Mouse (Mus musculus) ES-E14 (cell line): ENCODE results near the gene Cblb. TPM values are rescaled to one million over a fixed set of nuclear protein-coding genes. Genes with fewer than 3 reads are reported as not detected.

Experiments
- DNase-seq: peaks from one replicate; pipeline ENCODE4 v3.0.0-alpha.2; 2013; ENCODE audit warnings: low read depth, low spot score
- H3K27ac ChIP-seq: 2 replicates; pipeline ENCODE4 v1.5.1; 2012; ENCODE audit warnings: low read depth, mild to moderate bottlenecking, low read length, moderate library complexity, mixed read lengths; ENCODE audit not compliant: poor library complexity, insufficient read depth, severe bottlenecking
- H3K36me3 ChIP-seq: 2 replicates; pipeline ENCODE4 v1.6.1; 2012; ENCODE audit warnings: mild to moderate bottlenecking, low read length, moderate library complexity, mixed read lengths; ENCODE audit not compliant: control insufficient read depth, poor library complexity, insufficient read depth, severe bottlenecking
- H3K4me1 ChIP-seq, 2 experiments: fragments of 150-350 bp in 1 of 2; sonication (generic) in 1 of 2; 2 replicates each; pipeline ENCODE4 v1.6.1; 2012; ENCODE audit warnings: low read length in 2 of 2, mild to moderate bottlenecking in 1 of 2, mixed read lengths in 1 of 2; ENCODE audit not compliant: control insufficient read depth in 2 of 2, insufficient read depth in 2 of 2, poor library complexity in 1 of 2
- H3K4me3 ChIP-seq, 2 experiments: fragments of 150-350 bp in 1 of 2; sonication (generic) in 1 of 2; 2 replicates each; pipeline ENCODE4 v1.5.1; 2012; ENCODE audit warnings: low read length in 2 of 2, low read depth in 1 of 2, mild to moderate bottlenecking in 1 of 2, mixed read lengths in 1 of 2; ENCODE audit not compliant: insufficient read depth in 1 of 2, poor library complexity in 1 of 2, severe bottlenecking in 1 of 2
- H3K9ac ChIP-seq: 2 replicates; pipeline ENCODE4 v1.6.1; 2012; ENCODE audit warnings: low read depth, mild to moderate bottlenecking, low read length, mixed read lengths; ENCODE audit not compliant: poor library complexity, insufficient read depth, severe bottlenecking
- H3K9me3 ChIP-seq: fragments of 150-350 bp; sonication (generic); 2 replicates; pipeline ENCODE4 v1.6.1; 2012; ENCODE audit warnings: low read depth, mild to moderate bottlenecking, low read length; ENCODE audit not compliant: control insufficient read depth, insufficient read depth
- CHD2 ChIP-seq: IDR thresholded peaks from 2 replicates; pipeline ENCODE4 v1.6.1; 2014; ENCODE audit warnings: mild to moderate bottlenecking, low read depth, low read length, inconsistent platforms
- HCFC1 ChIP-seq: IDR thresholded peaks from 2 replicates; pipeline ENCODE4 v1.6.1; 2012; ENCODE audit warnings: low read length, inconsistent platforms, borderline replicate concordance; ENCODE audit not compliant: insufficient read depth
- MAFK ChIP-seq: IDR thresholded peaks from 2 replicates; pipeline ENCODE4 v1.6.1; 2014; ENCODE audit warnings: mild to moderate bottlenecking, low read depth, low read length, inconsistent platforms; ENCODE audit not compliant: insufficient read depth
- ZC3H11A ChIP-seq: IDR thresholded peaks from 2 replicates; pipeline ENCODE4 v1.6.1; 2012; ENCODE audit warnings: low read depth, mild to moderate bottlenecking, inconsistent platforms, low read length, borderline replicate concordance
- ZNF384 ChIP-seq: IDR thresholded peaks from 2 replicates; pipeline ENCODE4 v1.6.1; 2012; ENCODE audit warnings: low read depth, low read length, inconsistent platforms
- in situ Hi-C, 2 experiments: fragments of 600-800 bp; cut with MboI; formaldehyde crosslinking; loops; one replicate each; pipeline ENCODE4 v1.15.1; 2025; ENCODE audit warnings: low sequenced_read_pairs in 2 of 2, inconsistent platforms in 1 of 2; ENCODE audit not compliant: unreplicated experiment in 2 of 2
- total RNA-seq: library from RNA; depleted of rRNA; stranded (reverse); fragments of 300-350 nt; gene quantifications from 2 replicates; pipeline ENCODE4 v1.2.3, GENCODE M21; 2012

The Cblb gene
- total RNA-seq, 1 experiment: 5.1 TPM

DNA sequence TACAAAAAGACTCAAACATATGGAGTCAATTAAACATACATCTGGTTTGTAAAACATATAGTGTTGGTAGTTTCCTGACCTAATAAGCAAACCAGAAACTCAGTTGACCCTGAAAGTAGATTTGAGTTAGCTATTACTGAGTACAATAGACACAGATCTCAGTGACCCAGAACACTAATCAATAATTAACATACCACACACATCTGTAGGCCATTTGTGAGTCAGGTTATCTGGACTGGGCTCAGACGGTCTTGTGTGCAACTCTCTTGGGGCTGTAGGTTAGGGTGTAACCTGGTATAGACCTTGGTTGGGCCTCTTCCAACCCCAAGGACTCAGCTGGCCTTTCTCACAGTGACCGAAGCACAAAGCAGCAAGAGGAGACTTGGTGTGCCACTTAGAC lies 211.1 kb downstream of the Cblb start:
- DNase-seq: no peak
- Histone ChIP-seq H3K9ac (no peak overlapping the region), H3K4me3 (no peak overlapping the region), H3K9me3 (no peaks in the 10 kb centered on the region), H3K4me1 (no peaks in the 10 kb centered on the region), H3K27ac (no peak overlapping the region), H3K36me3 (no peaks in the 10 kb centered on the region)
- in situ Hi-C loops: no loop called here
- TF ChIP-seq HCFC1: no peak
- TF ChIP-seq ZC3H11A: no peak
- TF ChIP-seq MAFK: no peak
- no peak for TF ChIP-seq ZNF384
- TF ChIP-seq CHD2: no peak

DNA sequence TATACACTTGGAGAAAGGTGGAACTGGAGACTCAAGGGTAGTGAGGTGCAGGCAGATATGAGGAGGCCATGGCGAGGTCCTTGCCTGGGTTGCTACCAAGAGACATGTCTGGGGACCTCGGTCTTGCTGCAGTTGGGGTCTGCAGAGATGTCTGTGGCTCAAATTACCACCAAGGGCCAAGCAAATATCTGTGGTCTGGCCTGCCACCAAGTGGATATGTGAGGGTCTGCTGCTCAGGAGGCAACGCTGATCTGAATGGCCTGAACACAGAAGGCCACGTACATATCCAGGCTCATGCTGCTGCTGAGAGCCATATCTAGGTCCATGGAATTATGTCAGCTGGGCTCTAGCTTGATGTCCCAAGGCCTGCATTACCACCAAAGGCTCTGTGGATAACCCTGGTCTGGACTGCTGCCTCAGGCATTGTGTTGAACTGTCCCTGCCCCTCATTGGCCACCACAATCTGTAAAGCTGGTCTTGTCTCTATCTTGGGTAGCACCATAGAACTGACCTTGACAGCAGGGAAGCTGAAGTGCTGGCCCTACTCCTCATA lies 212.5 kb downstream of the Cblb start:
- Histone ChIP-seq H3K27ac (no peak overlapping the region), H3K9ac (no peak overlapping the region), H3K36me3 (no peaks in the 10 kb centered on the region), H3K4me3 (no peak overlapping the region), H3K4me1 (no peaks in the 10 kb centered on the region), H3K9me3 (no peaks in the 10 kb centered on the region)
- DNase-seq: no peak
- TF ChIP-seq ZC3H11A (no peak), HCFC1 (no peak), ZNF384 (no peak), CHD2 (no peak), MAFK (no peak)
- in situ Hi-C loops: no loop called here

DNA sequence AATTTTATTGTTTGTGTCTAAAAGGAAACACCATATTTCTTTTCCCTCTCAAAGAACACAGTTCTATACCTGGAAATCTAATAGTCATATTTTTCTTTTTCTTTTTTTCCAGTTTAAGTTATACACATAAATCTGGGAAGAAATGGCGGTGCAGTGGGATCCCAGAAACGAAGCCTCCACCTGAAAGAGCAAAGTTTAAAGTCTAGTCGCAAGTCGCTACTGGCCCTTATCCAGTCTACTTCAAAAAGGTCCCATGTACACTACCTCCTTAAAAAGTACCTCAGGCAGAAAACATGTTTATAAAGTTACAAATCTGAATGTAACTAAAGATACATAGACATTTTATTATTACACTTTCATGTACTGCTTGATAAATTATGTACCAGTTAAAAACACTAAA lies 219.2 kb downstream of the Cblb start:
- Histone ChIP-seq H3K9me3 (no peaks in the 10 kb centered on the region), H3K36me3 (no peaks in the 10 kb centered on the region), H3K4me3 (no peak overlapping the region), H3K27ac (no peak overlapping the region), H3K9ac (no peak overlapping the region), H3K4me1 (no peaks in the 10 kb centered on the region)
- in situ Hi-C loops: no loop called here
- no peak for TF ChIP-seq HCFC1
- TF ChIP-seq ZNF384: no peak
- TF ChIP-seq ZC3H11A: no peak
- TF ChIP-seq MAFK: no peak
- no peak for TF ChIP-seq CHD2
- DNase-seq: no peak

DNA sequence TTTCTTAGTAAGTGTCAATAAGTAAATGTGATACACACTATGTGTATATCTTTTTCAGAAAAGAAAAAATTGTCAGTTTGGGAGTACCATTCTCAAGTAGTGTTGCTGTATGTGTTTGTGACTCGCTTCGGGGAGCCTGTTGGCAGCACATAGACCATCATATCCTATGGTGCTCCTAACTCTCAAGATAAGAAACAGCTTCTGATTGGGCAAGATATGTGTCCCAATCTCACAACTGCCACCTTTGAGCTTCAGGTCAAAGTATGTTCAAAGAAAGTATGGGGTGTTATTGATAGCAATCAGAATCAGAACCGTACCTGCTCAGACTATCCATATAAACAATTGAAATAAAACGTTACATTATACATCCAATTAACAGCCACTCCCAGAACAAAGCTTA lies 219.9 kb downstream of the Cblb start:
- Histone ChIP-seq H3K27ac (no peak overlapping the region), H3K4me1 (no peaks in the 10 kb centered on the region), H3K36me3 (no peaks in the 10 kb centered on the region), H3K9me3 (no peaks in the 10 kb centered on the region), H3K9ac (no peak overlapping the region), H3K4me3 (no peak overlapping the region)
- TF ChIP-seq ZNF384: no peak
- TF ChIP-seq ZC3H11A: no peak
- TF ChIP-seq MAFK: no peak
- TF ChIP-seq HCFC1: no peak
- TF ChIP-seq CHD2: no peak
- no peak for DNase-seq
- in situ Hi-C loops: no loop called here
